Mouse (Mus musculus) hindbrain, embryonic 15.5 days (tissue): ENCODE measurements around the gene Prkab1. TPM values are rescaled to one million over a fixed set of nuclear protein-coding genes. Genes with fewer than 3 reads are reported as not detected.

Experiments
- ATAC-seq: fragments of 200-750 bp; cut with Nextera tagmentation; 2 replicates; pipeline ENCODE4 v1.8.0; 2017; ENCODE audit warnings: low read depth, moderate number of reproducible peaks, moderate TSS enrichment; ENCODE audit not compliant: low FRiP score
- H3K27ac ChIP-seq: fragments of 300-500 bp; sonication (generic); replicated peaks from 2 replicates; pipeline ENCODE4 v1.5.1; 2015; ENCODE audit warnings: mild to moderate bottlenecking, inconsistent platforms
- H3K27me3 ChIP-seq: fragments of 300-500 bp; sonication (generic); 2 replicates; pipeline ENCODE4 v1.6.1; 2015; ENCODE audit warnings: control low read depth, inconsistent platforms
- H3K36me3 ChIP-seq: fragments of 300-500 bp; sonication (generic); 2 replicates; pipeline ENCODE4 v1.6.1; 2015; ENCODE audit warnings: control low read depth, inconsistent platforms
- H3K4me1 ChIP-seq: fragments of 300-500 bp; sonication (generic); replicated peaks from 2 replicates; pipeline ENCODE4 v1.6.1; 2015; ENCODE audit warnings: control low read depth, inconsistent platforms
- H3K4me2 ChIP-seq: fragments of 300-500 bp; sonication (generic); 2 replicates; pipeline ENCODE4 v1.6.1; 2015; ENCODE audit warnings: moderate library complexity, mild to moderate bottlenecking, inconsistent platforms
- H3K4me3 ChIP-seq: fragments of 300-500 bp; sonication (generic); 2 replicates; pipeline ENCODE4 v1.5.1; 2015; ENCODE audit warnings: mild to moderate bottlenecking, inconsistent platforms
- H3K9ac ChIP-seq: fragments of 300-500 bp; sonication (generic); 2 replicates; pipeline ENCODE4 v1.6.1; 2015; ENCODE audit warnings: inconsistent platforms
- H3K9me3 ChIP-seq: fragments of 300-500 bp; sonication (generic); 2 replicates; pipeline ENCODE4 v1.6.1; 2016; ENCODE audit warnings: control low read depth, inconsistent platforms
- WGBS: fragments of 180-500 bp; shearing (Covaris S2); methylation state at CpG from one replicate; pipeline ENCODE4 v1.1.7; 2015; 5-methylcytosine and 5-hydroxymethylcytosine counted together
- polyA plus RNA-seq: library from polyadenylated mRNA; unstranded; fragments of >200 nt; fragmentation: Nextera tagmentation; extraction: Ambion mirVana; gene quantifications from 2 replicates; pipeline ENCODE4 v1.2.1, GENCODE M21; 2015

The Prkab1 gene
- polyA plus RNA-seq, 1 experiment from 2014 or later = 49.8 TPM

DNA sequence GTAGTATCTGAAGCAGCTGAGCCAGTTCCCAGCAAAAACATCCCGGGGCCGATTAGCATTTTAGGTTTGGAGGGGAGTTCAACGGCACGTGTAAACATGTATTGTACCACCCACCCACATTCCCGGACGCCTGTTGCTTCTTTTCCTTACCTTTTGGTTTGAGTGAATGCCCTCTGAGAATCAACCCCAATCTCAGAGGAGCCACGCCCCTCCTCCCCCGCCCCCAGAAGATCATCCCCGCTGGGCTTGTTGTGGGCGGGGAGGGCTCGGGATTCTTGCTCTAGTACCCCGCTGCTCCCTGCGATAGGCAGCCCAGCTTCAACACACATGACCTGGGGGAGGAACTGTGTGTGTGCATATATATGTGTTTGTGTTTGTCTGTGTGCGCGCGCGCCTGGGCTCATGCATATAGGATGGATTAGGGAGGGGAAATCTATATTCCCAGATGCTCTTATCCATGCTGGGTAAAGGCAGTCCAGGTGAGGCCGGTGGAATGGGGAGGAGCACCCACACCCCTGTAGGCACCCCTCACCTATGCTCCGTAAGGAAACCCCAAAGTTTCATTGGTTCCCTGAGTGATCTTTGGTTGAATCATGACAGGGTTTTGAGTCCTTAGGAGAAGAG lies 6.4 kb upstream of the Prkab1 start:
- Histone ChIP-seq H3K4me3 (peak overlapping the region; percentile 24), H3K27me3 (no peaks in the 10 kb centered on the region), H3K9me3 (no peaks in the 10 kb centered on the region), H3K36me3 (no peaks in the 10 kb centered on the region), H3K4me2 (peak overlapping the region; percentile 50), H3K27ac (no peak overlapping the region), H3K4me1 (peaks cover 12% of the 10 kb centered on the region), H3K9ac (peak overlapping the region; percentile 9; the same call in 1 of the 2 replicates)
- ATAC-seq = peak; percentile 68
- 4% methylated on average over 19 of the region's 19 CpGs for WGBS

DNA sequence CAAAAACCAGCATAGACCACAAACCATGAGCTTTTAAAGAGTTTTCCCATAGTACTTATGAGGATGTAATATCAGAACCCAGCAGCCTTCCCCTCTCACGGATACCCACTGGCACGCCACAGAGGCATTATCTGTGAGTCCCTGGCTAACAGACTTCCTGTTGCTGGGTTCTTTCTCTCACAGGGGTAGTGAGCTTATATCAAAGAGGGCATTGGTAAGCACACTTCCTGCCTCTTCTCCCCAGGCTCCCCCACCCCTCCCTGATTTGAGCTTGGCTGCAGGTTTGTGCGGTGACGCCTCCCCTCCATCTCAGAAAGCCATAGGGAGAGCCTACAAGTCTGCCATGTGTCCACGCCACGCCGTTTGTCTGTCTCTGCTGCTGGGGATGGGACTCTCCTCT lies 4.8 kb upstream of the Prkab1 start:
- Histone ChIP-seq H3K36me3 (no peaks in the 10 kb centered on the region), H3K4me3 (no peak overlapping the region), H3K27me3 (no peaks in the 10 kb centered on the region), H3K9ac (no peak overlapping the region), H3K27ac (no peak overlapping the region), H3K9me3 (no peaks in the 10 kb centered on the region), H3K4me1 (peaks cover 12% of the 10 kb centered on the region), H3K4me2 (no peak overlapping the region)
- no peak for ATAC-seq
- 82% methylated on average over 7 of the region's 7 CpGs for WGBS

DNA sequence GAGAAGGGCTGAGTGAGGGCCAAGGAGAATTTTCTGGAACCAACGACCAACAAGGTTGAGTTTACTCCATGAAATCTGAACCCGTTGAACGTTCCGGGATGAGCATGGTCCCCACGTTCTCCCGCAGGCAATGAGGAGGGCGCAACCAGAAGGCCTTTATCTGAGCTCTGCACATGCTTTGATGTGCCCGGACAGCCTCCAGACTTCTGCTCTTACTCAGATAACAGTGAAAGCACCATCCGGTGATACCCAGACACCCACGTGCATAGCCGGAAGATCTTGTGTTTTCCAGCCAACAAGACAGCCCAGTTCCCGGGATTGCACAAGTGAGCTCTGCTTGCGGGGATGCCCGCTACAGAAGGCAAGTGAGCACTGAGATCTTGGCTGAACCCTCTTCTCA lies 2.3 kb upstream of the Prkab1 start:
- no peak overlapping the region for H3K4me3 ChIP-seq
- no peak overlapping the region for H3K4me2 ChIP-seq
- H3K27me3 ChIP-seq = no peaks in the 10 kb centered on the region
- no peak for ATAC-seq
- WGBS = 94% methylated on average over 14 of the region's 14 CpGs
- H3K4me1 ChIP-seq = peaks cover 31% of the 10 kb centered on the region
- H3K36me3 ChIP-seq = no peaks in the 10 kb centered on the region
- H3K9ac ChIP-seq = no peak overlapping the region
- H3K27ac ChIP-seq = no peak overlapping the region
- no peaks in the 10 kb centered on the region for H3K9me3 ChIP-seq

DNA sequence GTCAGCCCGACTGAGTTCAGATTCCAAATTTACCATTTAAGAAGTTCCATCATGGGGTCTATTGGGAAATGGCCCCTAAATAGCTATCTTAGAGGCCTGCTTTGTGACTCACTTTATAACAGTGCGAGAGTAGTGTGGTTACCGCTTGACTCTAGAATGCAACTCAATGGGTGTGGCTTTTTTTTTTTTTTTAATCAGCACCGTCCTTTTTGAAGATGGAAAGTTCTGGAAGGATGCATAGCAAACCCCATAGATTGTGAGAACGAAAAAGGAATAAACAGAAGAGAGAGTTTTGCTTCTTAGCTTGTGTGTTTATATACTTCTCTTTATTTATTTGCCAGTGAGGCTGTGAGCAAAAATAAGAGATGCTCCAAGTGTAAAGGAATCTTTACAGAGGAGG lies 1.8 kb upstream of the Prkab1 start:
- no peak for ATAC-seq
- Histone ChIP-seq H3K27me3 (no peaks in the 10 kb centered on the region), H3K4me2 (no peak overlapping the region), H3K27ac (no peak overlapping the region), H3K4me3 (no peak overlapping the region), H3K36me3 (no peaks in the 10 kb centered on the region), H3K9me3 (no peaks in the 10 kb centered on the region), H3K9ac (no peak overlapping the region), H3K4me1 (peaks cover 28% of the 10 kb centered on the region)
- WGBS = 95% methylated on average over 5 of the region's 5 CpGs

DNA sequence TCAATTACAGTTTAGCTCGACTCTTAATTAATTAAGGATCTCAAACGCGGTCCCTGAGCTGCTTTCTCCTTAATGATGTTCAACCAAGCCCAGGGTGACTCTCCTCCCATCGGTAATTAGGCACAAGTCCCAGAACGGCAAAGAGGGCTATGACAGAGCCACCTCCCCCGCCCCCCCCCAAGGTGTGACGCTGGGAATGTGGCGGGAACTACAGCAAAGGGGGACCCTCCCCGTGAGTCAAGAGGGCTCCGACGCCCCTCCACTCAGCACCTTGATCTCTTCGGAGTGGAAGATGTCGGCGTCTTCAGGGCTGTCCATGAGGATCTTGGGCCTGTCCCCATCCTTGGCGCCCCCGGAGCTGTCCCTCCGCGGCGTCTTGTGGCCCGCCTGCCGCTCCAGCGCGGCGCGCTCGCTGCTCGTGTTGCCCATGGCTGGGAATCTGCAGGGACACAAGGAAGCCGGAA lies 455 bp downstream of the Prkab1 start:
- H3K36me3 ChIP-seq = peaks cover 15% of the 10 kb centered on the region
- H3K27ac ChIP-seq = peak overlapping the region; percentile 82
- under 1% methylated on average over 28 of the region's 28 CpGs for WGBS
- peak; percentile 80 for ATAC-seq
- H3K4me3 ChIP-seq = peak overlapping the region; percentile 88
- H3K4me1 ChIP-seq = peaks cover 21% of the 10 kb centered on the region
- peak overlapping the region; percentile 80 for H3K9ac ChIP-seq
- H3K27me3 ChIP-seq = no peaks in the 10 kb centered on the region
- peak overlapping the region; percentile 77 for H3K4me2 ChIP-seq
- no peaks in the 10 kb centered on the region for H3K9me3 ChIP-seq

GRCm38 (mm10) chr5:116023251-116023661 lies 1.1 kb downstream of the Prkab1 start:
- no peak for ATAC-seq
- H3K4me1 ChIP-seq = peaks cover 21% of the 10 kb centered on the region
- WGBS = 39% methylated on average over 8 of the region's 8 CpGs
- H3K27ac ChIP-seq = no peak overlapping the region
- no peaks in the 10 kb centered on the region for H3K9me3 ChIP-seq
- peak overlapping the region; percentile 80; the same call in 1 of the 2 replicates for H3K9ac ChIP-seq
- peak overlapping the region; percentile 77 for H3K4me2 ChIP-seq
- peak overlapping the region; percentile 88 for H3K4me3 ChIP-seq
- no peaks in the 10 kb centered on the region for H3K27me3 ChIP-seq
- H3K36me3 ChIP-seq = peaks cover 21% of the 10 kb centered on the region

DNA sequence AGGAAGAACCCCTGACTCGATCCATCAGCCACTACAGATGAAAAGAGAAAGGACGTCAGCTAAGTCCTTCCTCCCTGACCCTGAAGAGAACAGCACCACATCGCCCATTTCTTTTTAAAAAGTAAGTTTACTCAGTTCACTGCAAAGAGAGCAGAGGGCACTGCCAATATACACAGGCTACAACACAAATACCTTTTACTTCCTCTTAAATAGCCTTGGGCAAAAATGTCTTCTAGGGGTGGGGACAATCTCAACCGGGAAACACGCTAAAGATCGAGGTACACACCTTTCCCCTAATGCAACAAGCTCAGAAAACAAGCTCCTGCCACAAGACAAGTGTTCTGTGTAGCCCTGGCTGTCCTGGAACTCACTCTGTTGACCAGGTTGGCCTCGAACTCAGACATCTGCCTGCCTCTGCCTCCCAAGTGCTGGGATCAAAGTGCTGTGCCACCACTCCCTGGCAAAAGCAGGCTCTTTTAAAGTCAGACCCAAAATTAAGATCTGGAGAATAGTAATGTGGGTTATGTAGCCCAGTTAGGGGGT lies 1.6 kb downstream of the Prkab1 start:
- ATAC-seq = no peak
- Histone ChIP-seq H3K9me3 (no peaks in the 10 kb centered on the region), H3K9ac (no peak overlapping the region), H3K27me3 (no peaks in the 10 kb centered on the region), H3K4me1 (peaks cover 21% of the 10 kb centered on the region), H3K27ac (no peak overlapping the region), H3K4me2 (peak overlapping the region; percentile 77), H3K4me3 (peak overlapping the region; percentile 88), H3K36me3 (peaks cover 25% of the 10 kb centered on the region)
- 89% methylated on average over 7 of the region's 7 CpGs for WGBS

DNA sequence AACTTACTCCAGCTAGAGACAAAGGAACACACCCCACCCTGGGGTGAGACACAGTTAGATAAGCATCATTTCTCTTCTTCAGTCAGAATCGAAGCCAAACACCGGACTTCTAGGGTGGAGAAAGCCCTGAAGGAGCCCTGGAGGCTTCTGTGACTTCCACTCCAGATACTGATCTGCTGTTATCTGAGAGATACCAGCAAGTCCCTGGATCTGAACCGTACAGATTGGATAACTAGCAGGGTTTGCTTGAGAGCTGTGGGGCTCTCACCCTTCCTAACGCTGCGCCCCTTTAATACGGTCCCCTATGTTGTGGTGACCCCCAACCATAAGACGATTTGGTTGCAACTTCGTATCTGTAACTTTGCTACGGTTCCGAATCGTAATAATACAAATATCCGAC lies 2.2 kb downstream of the Prkab1 start:
- H3K36me3 ChIP-seq = peaks cover 31% of the 10 kb centered on the region

GRCm38 (mm10) chr5:116021552-116021951 lies 2.8 kb downstream of the Prkab1 start:
- no peak for ATAC-seq

More for the DNA sequence above, 2.2 kb downstream of the Prkab1 start:
- Histone ChIP-seq H3K4me3 (no peak overlapping the region), H3K4me1 (peaks cover 21% of the 10 kb centered on the region), H3K9ac (no peak overlapping the region), H3K27me3 (no peaks in the 10 kb centered on the region), H3K4me2 (no peak overlapping the region), H3K9me3 (no peaks in the 10 kb centered on the region), H3K27ac (no peak overlapping the region)
- 93% methylated on average over 12 of the region's 12 CpGs for WGBS
- ATAC-seq = no peak

GRCm38 (mm10) chr5:116019371-116019770 lies 4.9 kb downstream of the Prkab1 start:
- peaks cover 59% of the 10 kb centered on the region for H3K36me3 ChIP-seq
- 76% methylated on average over 11 of the region's 11 CpGs for WGBS
- H3K27ac ChIP-seq = no peak overlapping the region
- H3K9me3 ChIP-seq = no peaks in the 10 kb centered on the region
- H3K4me3 ChIP-seq = no peak overlapping the region
- H3K4me1 ChIP-seq = peaks cover 21% of the 10 kb centered on the region
- H3K4me2 ChIP-seq = no peak overlapping the region
- no peak overlapping the region for H3K9ac ChIP-seq
- no peak for ATAC-seq
- no peaks in the 10 kb centered on the region for H3K27me3 ChIP-seq

More at GRCm38 (mm10) chr5:116021552-116021951, 2.8 kb downstream of the Prkab1 start:
- Histone ChIP-seq H3K4me1 (peaks cover 21% of the 10 kb centered on the region), H3K4me2 (no peak overlapping the region), H3K9me3 (no peaks in the 10 kb centered on the region), H3K36me3 (peaks cover 37% of the 10 kb centered on the region), H3K9ac (no peak overlapping the region), H3K27me3 (no peaks in the 10 kb centered on the region), H3K27ac (no peak overlapping the region), H3K4me3 (no peak overlapping the region)
- 93% methylated on average over 14 of the region's 14 CpGs for WGBS

DNA sequence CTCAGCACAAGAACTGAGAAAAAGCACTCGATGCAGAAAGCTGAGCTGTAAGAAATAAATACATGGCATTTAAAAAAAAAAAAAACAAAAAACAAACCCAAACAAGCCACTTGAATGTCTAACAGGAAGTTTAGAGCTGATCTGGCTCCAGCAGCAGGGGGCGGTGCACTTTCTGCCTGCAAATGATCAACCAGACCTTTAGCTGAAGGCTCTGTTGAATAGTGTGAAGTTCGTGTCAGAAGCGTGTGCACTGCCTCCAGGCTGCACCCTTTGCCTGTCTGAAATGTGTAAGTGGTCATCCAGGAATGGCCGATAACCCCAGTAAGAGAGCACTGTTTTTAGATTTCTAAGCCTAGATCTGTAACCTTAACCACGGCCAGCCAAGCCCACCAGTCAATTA lies 5.5 kb downstream of the Prkab1 start:
- no peaks in the 10 kb centered on the region for H3K27me3 ChIP-seq
- WGBS = 88% methylated on average over 6 of the region's 6 CpGs
- H3K27ac ChIP-seq = no peak overlapping the region
- no peak for ATAC-seq
- H3K9me3 ChIP-seq = no peaks in the 10 kb centered on the region
- no peak overlapping the region for H3K4me3 ChIP-seq
- peaks cover 64% of the 10 kb centered on the region for H3K36me3 ChIP-seq
- H3K9ac ChIP-seq = no peak overlapping the region
- H3K4me2 ChIP-seq = no peak overlapping the region
- H3K4me1 ChIP-seq = peaks cover 20% of the 10 kb centered on the region

DNA sequence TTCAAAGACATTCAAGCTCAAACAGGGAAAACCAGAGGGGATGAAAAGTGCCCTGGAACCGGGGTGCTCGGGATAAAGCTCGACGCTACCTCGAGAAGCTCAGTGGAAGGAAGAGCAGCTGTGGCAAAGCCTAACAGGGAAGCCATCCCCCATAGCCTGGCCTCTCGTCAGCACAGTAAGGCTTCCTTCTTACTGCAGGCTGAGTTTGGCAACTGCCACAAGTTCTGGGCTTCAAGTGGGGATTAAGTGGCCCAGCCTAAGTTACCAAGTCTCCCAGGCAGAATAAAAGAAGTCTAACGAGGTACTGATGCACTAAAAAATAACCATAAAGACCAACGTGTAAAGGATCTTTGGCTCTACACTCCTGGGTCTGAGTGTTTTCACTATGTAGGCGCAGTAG lies 6.1 kb downstream of the Prkab1 start:
- Histone ChIP-seq H3K4me1 (peaks cover 14% of the 10 kb centered on the region), H3K4me2 (no peak overlapping the region), H3K27me3 (no peaks in the 10 kb centered on the region), H3K27ac (no peak overlapping the region), H3K9ac (no peak overlapping the region), H3K36me3 (peaks cover 70% of the 10 kb centered on the region), H3K9me3 (no peaks in the 10 kb centered on the region), H3K4me3 (no peak overlapping the region)
- WGBS = 90% methylated on average over 9 of the region's 9 CpGs
- no peak for ATAC-seq
